Mouse (Mus musculus): ENCODE results near the gene Slc35b4. TPM values are rescaled to one million over a fixed set of nuclear protein-coding genes. Genes with fewer than 3 reads are reported as not detected.

The Slc35b4 gene
- 24.5 to 27.2 TPM (median 26.0 TPM) in 4 replicates for total RNA-seq (2023; ENCODE audit: inconsistent age)

DNA sequence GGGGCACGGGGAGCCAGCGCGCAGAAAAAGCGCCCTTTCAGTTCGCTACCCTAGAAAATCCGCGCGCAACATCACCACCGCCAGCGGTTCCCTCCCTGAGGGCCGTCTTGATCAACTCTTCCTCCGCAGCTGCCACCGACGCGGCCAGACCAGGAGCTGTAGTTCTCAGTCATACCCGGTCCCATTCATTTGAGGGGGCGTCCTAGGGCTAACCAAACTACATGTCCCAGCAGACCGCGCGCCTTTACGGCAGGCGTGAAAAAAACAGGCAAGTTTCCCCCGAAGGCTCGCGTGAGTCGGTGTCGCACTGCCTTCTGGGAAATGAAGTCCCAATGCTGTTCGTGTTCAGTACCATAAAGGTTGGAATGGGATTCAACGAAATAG lies at the start of gene Slc35b4:
Gene Slc35b4 (minus strand): TSS at position 248 of the 384 bp plus-strand sequence.

Other genes with a start within 250 kb of the Slc35b4 start
- not detected in 4 replicates for gene Lrguk, start 147.7 kb downstream of the Slc35b4 start, total RNA-seq (2023; ENCODE audit: inconsistent age)
- 102 to 109 TPM (median 105 TPM) in 4 replicates for gene Akr1b3, start 140.4 kb upstream of the Slc35b4 start, total RNA-seq (2023; ENCODE audit: inconsistent age)
- not detected in 4 replicates for gene Akr1b8, start 177.0 kb upstream of the Slc35b4 start, total RNA-seq (2023; ENCODE audit: inconsistent age)
- gene Akr1b10, start 207.1 kb upstream of the Slc35b4 start, total RNA-seq (2023; ENCODE audit: inconsistent age): 25.1 to 34.9 TPM (median 30.2 TPM) in 4 replicates
- 0.69 to 0.97 TPM (median 0.90 TPM) in 4 replicates for gene Akr1b7, start 235.2 kb upstream of the Slc35b4 start, total RNA-seq (2023; ENCODE audit: inconsistent age)